Mouse (Mus musculus) erythroblast, embryonic 14.5 days (primary cell): ENCODE data around the gene Ass1. TPM values are rescaled to one million over a fixed set of nuclear protein-coding genes. Genes with fewer than 3 reads are reported as not detected.
"Not testable (repeated sequence)": the region's sequence is repeated elsewhere in the genome, so short reads cannot be mapped to it uniquely, and the experiment has no call there.

Source experiments
- H3K27me3 ChIP-seq: 2 replicates; pipeline ENCODE4 v1.6.1; 2012; ENCODE audit warnings: inconsistent platforms; ENCODE audit not compliant: control insufficient read depth
- H3K36me3 ChIP-seq: 2 replicates; pipeline ENCODE4 v1.6.1; 2012; ENCODE audit warnings: mild to moderate bottlenecking, inconsistent platforms; ENCODE audit not compliant: control insufficient read depth
- H3K4me1 ChIP-seq: 2 replicates; pipeline ENCODE4 v1.6.1; 2012; ENCODE audit warnings: inconsistent platforms; ENCODE audit not compliant: control insufficient read depth
- H3K4me3 ChIP-seq: replicated peaks from 2 replicates; pipeline ENCODE3; 2012; ENCODE audit warnings: moderate library complexity, mild to moderate bottlenecking, inconsistent platforms
- H3K9me3 ChIP-seq: 2 replicates; pipeline ENCODE4 v1.6.1; 2012; ENCODE audit warnings: low read length, inconsistent platforms, mixed read lengths; ENCODE audit not compliant: control insufficient read depth
- GATA1 ChIP-seq: IDR thresholded peaks from 2 replicates; pipeline ENCODE4 v1.6.1; 2012; ENCODE audit warnings: low read length, inconsistent platforms, mixed read lengths
- TAL1 ChIP-seq: IDR thresholded peaks from 3 replicates; pipeline ENCODE4 v1.6.1; 2012; ENCODE audit warnings: low read length, inconsistent platforms, mixed read lengths
- polyA plus RNA-seq: library from polyadenylated mRNA; stranded (reverse); fragments of >175 nt; gene quantifications from 2 replicates; pipeline ENCODE4 v1.2.3, GENCODE M21; 2012

Gene Ass1
- polyA plus RNA-seq, 1 experiment = 0.04 TPM

DNA sequence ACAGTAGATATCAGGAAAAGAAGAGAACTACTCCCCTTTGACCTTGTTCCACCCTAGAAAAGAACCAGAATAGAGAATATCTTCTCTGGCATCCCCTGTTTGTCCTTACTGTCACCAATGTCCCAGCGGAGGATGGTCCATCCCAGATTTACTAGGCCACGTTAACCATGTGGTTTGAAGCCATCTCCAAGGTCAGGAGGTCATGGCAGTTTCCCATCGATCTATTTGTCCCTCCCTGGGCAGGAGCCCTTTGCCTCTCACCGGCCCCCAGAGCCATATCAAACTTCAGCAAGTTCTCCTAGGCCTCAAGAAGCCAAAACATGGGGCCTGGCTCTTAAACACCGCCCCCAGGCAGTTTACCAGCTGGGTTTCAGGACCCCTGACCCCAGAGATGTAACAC, 60.2 kb downstream of the Ass1 start:
- Histone ChIP-seq H3K36me3 (no peaks in the 10 kb centered on the region), H3K27me3 (no peaks in the 10 kb centered on the region), H3K9me3 (no peaks in the 10 kb centered on the region), H3K4me3 (no peak overlapping the region), H3K4me1 (no peaks in the 10 kb centered on the region)
- no peak for TF ChIP-seq GATA1
- TF ChIP-seq TAL1 = no peak

DNA sequence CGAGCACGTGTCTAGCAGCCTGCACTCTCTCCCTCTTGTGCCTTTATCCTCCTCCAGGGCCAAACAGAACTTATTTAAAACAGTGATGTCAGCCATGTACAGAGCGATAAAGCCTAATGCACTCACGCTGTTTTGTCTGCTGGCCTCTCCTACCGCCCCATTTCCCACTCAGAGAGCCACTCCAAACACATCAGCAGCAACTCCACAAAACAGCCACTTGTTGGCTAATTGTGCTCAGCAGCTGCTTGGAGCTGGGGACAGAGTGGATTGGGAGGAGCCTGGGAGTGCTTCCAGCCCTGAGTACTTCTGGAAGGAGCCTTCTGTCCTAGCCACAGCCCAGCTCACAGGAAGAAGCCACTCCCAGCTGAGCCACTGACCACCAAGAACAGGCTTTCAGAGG, 67.0 kb downstream of the Ass1 start:
- no peak for TF ChIP-seq GATA1
- no peak for TF ChIP-seq TAL1
- Histone ChIP-seq H3K4me3 (no peak overlapping the region), H3K9me3 (no peaks in the 10 kb centered on the region), H3K4me1 (no peaks in the 10 kb centered on the region), H3K27me3 (no peaks in the 10 kb centered on the region), H3K36me3 (no peaks in the 10 kb centered on the region)

DNA sequence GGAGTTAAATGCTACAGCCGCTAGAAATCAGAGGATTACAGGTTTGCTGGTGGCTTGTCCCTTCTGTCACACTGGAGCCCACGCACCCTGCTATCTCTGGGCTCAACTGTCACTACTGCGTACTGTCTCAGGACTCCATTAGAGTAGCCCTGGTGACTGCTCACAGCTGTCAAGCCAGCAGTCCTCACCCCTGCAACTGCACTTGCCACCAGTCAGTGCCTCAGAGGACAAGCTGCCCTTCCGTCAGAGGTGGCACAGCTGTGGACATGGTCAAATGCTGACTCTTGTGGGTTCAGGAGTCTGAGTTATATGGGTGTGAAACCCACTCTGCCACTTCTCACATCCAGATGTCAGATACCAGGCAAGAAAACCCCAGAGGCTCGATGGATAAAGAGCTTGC, 68.7 kb downstream of the Ass1 start:
- TF ChIP-seq GATA1 (no peak), TAL1 (no peak)
- H3K27me3 ChIP-seq = no peaks in the 10 kb centered on the region

DNA sequence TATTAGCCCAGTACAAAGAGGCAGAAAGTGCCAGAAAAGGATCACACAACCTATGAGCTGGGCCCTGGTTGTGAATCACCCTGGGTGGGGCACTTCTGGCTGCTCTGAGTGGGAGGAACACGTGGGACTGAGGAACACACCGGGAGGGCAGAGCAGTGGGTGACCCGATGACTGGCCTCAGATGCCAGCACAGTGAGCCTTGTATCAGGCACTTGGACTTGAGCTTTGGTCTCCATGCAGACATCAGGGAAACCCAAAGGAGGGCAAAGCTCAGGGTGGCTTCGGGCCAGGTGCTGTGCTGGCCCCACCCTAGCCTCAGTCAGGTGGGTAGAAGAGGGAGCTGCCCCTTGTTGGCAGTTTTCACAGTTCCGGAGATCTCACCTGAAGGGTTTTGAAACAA, 71.6 kb downstream of the Ass1 start:
- TF ChIP-seq GATA1 = no peak
- TF ChIP-seq TAL1 = no peak
- Histone ChIP-seq H3K4me3 (no peak overlapping the region), H3K27me3 (no peaks in the 10 kb centered on the region), H3K4me1 (no peaks in the 10 kb centered on the region), H3K36me3 (no peaks in the 10 kb centered on the region), H3K9me3 (no peaks in the 10 kb centered on the region)

More for the DNA sequence above, 68.7 kb downstream of the Ass1 start:
- Histone ChIP-seq H3K4me3 (no peak overlapping the region), H3K9me3 (no peaks in the 10 kb centered on the region), H3K4me1 (no peaks in the 10 kb centered on the region), H3K36me3 (no peaks in the 10 kb centered on the region)

DNA sequence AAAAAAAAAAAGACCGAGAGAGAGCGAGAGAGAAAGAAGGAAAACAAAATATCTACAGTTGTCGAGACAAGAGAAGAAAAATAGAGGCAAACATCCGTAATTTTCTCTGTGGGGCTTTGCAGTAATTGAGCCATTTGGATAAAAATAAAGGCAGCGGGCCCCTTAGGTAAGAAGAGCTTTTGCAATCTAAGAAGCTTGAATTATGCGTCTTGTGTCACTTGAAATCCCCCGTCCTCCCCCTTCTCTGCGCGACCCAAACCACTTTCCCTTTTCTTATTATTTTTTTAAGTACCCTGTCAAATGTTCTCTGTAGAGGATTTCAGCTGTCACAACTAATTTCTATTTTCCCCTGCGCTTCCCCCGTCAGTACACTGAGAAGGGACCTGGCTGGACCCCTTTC, 77.7 kb downstream of the Ass1 start:
- Histone ChIP-seq H3K4me1 (no peaks in the 10 kb centered on the region), H3K27me3 (no peaks in the 10 kb centered on the region), H3K9me3 (no peaks in the 10 kb centered on the region), H3K36me3 (no peaks in the 10 kb centered on the region), H3K4me3 (no peak overlapping the region)
- TF ChIP-seq GATA1 (no peak), TAL1 (no peak)

DNA sequence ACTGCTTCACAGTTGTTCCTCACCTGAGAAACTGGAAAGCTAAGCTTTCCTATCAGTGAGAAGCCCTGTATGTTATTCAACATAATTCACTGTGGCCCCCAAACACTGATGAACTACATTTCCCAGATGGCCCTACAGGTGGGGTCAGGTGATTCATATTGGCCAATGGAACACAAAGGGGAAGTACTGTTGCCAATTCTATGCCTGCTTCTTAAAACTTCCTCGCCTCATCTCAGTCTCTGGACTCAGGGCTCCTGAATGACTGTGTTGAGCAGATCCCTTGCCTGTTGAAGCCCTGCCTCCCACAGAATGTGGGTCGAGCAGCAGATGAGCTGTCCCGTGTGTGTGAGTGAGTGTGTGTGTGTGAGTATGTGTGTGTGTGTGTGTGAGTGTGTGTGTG, 80.5 kb downstream of the Ass1 start:
- TF ChIP-seq TAL1 = no peak
- TF ChIP-seq GATA1 = no peak
- no peak overlapping the region for H3K4me3 ChIP-seq
- no peaks in the 10 kb centered on the region for H3K27me3 ChIP-seq
- H3K4me1 ChIP-seq = no peaks in the 10 kb centered on the region
- no peaks in the 10 kb centered on the region for H3K9me3 ChIP-seq
- no peaks in the 10 kb centered on the region for H3K36me3 ChIP-seq

DNA sequence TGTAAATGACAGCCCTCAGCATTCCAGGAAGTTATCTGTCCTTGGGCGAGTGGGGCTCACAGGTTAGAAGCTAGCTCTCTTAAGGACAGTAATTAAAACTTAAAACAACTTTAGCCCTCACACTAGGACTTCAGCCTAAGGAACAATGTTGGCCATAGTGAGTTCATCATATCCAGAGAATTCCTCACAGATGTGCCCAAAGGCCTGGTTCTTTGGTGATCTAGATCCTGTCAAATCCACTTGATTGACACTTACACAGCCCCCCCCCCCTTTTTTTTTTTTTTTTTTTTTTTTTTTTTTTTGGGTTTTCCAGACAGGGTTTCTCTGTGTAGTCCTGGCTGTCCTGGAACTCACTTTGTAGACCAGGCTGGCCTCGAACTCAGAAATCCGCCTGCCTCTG, 81.3 kb downstream of the Ass1 start:
- TF ChIP-seq TAL1 = peak; percentile 7; the same call in 1 of the 3 replicates
- not testable (repeated sequence) for H3K4me3 ChIP-seq, H3K9me3 ChIP-seq, H3K36me3 ChIP-seq, H3K4me1 ChIP-seq, H3K27me3 ChIP-seq

DNA sequence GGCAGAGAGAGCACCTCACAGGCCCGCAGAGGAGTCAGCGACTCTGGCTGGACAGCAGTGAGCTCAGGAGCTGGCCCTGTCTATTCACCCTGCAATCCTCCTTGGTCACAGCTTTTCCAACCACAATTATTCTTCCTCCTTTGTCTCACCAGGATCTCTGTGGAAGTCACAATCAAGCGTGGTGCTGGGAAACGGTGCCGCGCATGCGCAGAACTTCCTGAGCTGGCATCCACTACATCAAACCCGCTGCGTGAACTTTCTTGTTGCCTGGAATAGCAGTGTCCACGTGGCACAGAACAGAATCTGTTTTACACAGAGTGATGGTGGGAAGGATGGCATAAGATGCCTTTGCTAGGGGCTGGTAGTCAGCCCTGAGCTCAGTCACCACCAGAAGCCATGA, 82.0 kb downstream of the Ass1 start:
- Histone ChIP-seq H3K4me1 (no peaks in the 10 kb centered on the region), H3K27me3 (no peaks in the 10 kb centered on the region), H3K36me3 (no peaks in the 10 kb centered on the region), H3K4me3 (no peak overlapping the region), H3K9me3 (no peaks in the 10 kb centered on the region)
- TF ChIP-seq TAL1 = no peak
- TF ChIP-seq GATA1 = no peak

DNA sequence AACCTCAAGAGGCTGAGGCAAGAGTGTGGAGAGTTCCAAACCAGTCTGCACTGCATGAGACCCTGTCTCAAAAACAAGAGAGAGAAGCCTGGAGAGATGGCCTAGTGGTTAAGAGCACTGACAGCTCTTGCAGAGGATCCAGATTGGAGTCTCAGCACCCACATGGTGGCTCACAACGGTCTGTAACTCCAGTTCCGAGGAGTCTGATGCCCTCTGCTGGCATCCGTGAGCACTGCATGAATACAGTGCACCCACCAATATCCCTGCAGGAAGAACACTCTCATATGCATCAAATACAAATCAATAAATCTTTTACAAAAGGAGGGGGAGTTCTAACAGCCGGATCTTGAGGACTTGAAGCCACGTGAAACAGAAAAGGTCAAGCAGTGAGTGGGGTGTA, 84.6 kb downstream of the Ass1 start:
- TF ChIP-seq TAL1 (no peak), GATA1 (no peak)
- no peaks in the 10 kb centered on the region for H3K36me3 ChIP-seq
- H3K27me3 ChIP-seq = no peaks in the 10 kb centered on the region
- no peak overlapping the region for H3K4me3 ChIP-seq
- no peaks in the 10 kb centered on the region for H3K4me1 ChIP-seq
- no peaks in the 10 kb centered on the region for H3K9me3 ChIP-seq

Other genes with a start within 250 kb of the Ass1 start
- gene Ncs1, start 224.4 kb upstream of the Ass1 start, polyA plus RNA-seq = not detected in 2 replicates
- not detected in 2 replicates for gene Hmcn2, start 155.8 kb upstream of the Ass1 start, polyA plus RNA-seq
- 0.96 and 1.5 TPM in 2 replicates for gene Fubp3, start 102.4 kb downstream of the Ass1 start, polyA plus RNA-seq
- gene Prdm12, start 169.8 kb downstream of the Ass1 start, polyA plus RNA-seq = not detected in 2 replicates
- 1.1 and 1.6 TPM in 2 replicates for gene Exosc2, start 200.5 kb downstream of the Ass1 start, polyA plus RNA-seq
- gene Abl1, start 218.2 kb downstream of the Ass1 start, polyA plus RNA-seq = 1.4 and 1.7 TPM in 2 replicates